Mouse (Mus musculus) bone marrow macrophage, adult 2 months (primary cell): ENCODE data around the gene Rpia.

Experiments used
- CTCF ChIP-seq: IDR thresholded peaks from 2 replicates; pipeline ENCODE4 v1.5.1; 2012; ENCODE audit warnings: low read depth, mild to moderate bottlenecking, low read length, moderate library complexity
- POLR2A ChIP-seq: IDR thresholded peaks from 2 replicates; pipeline ENCODE4 v1.6.1; 2012; ENCODE audit warnings: mild to moderate bottlenecking, low read depth, low read length, borderline replicate concordance

DNA sequence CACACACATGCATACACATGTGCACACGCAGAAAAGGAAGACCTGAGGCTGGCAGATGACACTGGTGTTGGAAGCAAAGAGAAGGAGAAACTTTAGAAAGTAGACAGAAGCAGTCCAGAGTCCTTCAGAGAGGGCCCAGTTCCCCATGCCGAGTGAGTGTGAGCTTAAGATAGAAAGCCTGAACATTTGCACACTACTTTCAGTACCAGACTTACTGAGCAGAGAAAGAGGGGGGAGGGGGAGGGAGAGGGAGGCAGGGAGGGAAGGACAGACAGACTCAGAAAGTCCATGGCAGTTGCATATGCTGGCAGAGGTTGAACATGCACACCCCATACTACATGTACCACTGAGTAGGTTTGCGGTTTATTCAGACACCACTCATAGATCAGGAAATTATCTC lies 38.5 kb upstream of the Rpia start:
- TF ChIP-seq POLR2A (no peak), CTCF (no peak)
